Mouse (Mus musculus): ENCODE measurements around the gene Man1a2.

DNA sequence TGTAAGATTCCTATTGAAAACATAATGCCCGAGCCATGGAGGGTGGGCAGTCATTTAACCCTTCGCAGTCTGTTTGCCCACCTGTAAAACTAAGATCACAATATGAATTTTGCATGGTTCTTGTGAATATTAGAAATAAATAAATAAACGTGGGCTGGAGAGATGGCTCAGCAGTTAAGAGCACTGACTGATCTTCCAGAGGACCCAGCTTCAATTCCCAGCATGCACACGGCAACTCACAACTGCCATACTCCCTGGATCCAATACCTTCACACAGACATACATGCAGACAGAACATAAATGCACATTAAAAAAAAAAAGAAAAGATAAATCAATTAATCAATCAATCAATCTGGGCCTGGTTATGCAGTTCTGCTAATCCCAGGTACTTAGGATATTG, 30.1 kb upstream of the Man1a2 start:
- TF ChIP-seq CTCF (IDR thresholded peaks at IDR 0.05; ENCODE audit: insufficient read depth, low read length) = no peak
- no peak for TF ChIP-seq POLR2A (IDR thresholded peaks at IDR 0.05; ENCODE audit: borderline replicate concordance, extremely low read depth, low read depth, low read length)
